Mouse (Mus musculus) CD4-positive helper T cell, adult 2 months (primary cell): ENCODE measurements around the gene Tdpoz3.
"Not testable (repeated sequence)": the region's sequence is repeated elsewhere in the genome, so short reads cannot be mapped to it uniquely, and the experiment has no call there.

Experiments
- DNase-seq: peaks from one replicate; pipeline ENCODE4 v3.0.0-alpha.2; 2012; ENCODE audit warnings: low read depth, missing footprints, low spot score

The Tdpoz3 gene

GRCm38 (mm10) chr3:93825720-93826119, at the start of gene Tdpoz3:
TSS of gene Tdpoz3 (plus strand) at chr3:93826020.
- DNase-seq = not testable (repeated sequence)

GRCm38 (mm10) chr3:93796098-93796497, 29.7 kb upstream of the Tdpoz3 start, which contains the start of gene Tdpoz4:
TSS of gene Tdpoz4 (plus strand) at chr3:93796398.
- not testable (repeated sequence) for DNase-seq

DNA sequence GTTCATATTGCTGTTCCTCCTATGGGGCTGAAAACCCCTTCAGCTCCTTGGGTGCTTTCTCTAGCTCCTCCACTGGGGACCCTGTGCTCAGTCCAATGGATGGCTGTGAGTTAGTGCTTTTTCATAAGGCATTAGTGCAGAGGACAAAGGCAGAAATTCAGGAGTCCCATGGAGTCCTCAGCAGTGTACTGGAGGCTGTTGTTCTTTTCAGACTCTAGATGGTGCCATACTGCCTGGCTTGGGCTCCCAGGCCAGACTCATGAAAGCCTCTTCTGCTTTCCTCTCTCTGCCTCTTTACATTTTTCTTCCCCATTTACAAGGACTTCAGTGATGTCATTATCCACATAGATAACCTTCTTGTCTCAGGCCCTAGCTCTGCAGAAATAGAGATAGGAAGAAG, 12.5 kb upstream of the Tdpoz3 start:
- DNase-seq = not testable (repeated sequence)

DNA sequence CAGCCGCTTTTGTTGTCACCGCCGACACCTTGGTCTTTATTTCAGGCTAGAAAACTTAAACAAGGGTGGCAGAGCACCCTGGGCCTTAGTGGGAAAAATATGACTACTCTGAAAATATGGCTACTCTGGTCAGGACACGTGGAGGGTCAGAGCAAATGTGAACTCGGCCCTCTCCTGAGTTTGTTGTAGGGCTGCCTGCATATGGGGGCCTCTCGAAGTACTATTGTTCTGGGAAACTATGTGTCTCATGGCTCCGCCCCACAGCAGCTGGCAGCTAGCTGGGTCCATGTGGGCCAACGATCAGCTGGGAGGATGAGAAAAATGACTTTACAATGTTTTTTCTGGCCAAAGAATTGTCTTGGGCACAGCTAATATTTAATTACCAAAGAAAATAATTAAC, 33.1 kb downstream of the Tdpoz3 start:
- not testable (repeated sequence) for DNase-seq

DNA sequence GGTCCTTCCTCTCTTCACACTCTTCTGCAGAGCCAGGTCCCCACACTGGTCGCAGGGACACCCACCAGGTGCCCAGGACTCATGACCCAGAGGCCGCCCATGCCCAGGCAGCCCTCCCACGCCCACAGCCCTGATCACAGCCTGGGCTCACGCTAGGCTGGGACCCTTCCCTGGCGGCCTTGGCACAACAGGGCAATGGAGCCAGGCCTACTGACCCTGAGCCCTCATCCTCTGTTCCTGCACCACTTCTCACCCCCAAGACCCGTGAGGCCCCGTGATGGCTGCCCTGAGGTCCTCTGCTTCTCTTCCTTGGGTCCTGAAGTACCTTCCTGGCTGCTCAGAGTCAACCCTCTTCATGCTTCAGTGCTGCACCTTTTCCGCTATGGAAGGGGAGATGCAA, 44.8 kb downstream of the Tdpoz3 start:
- not testable (repeated sequence) for DNase-seq
